18 mouse cellular contexts compared by ENCODE assay signal in genomic region chr4:33641883-33642282, GRCm38 (mm10).
DNase-seq lines count a peak whose midpoint lies in the region; ATAC-seq lines count a peak whose summit lies in the region.
"Had no signal": no experiment of that assay in that cellular context is flagged by ENCODE, and none has a peak within 500 bp of the region (broad histone marks: within the 10 kb centered on the region; RNA-seq: fewer than 3 reads in every experiment).

No protein-coding gene starts in this region.

- no peaks in the 10 kb centered on the region for H3K27me3 ChIP-seq in forebrain, embryonic 13.5 days
- no peaks in the 10 kb centered on the region for H3K27me3 ChIP-seq in forebrain, embryonic 11.5 days (ENCODE audit: control insufficient read depth, insufficient read depth, low read length)
- H3K27me3 ChIP-seq in forebrain, embryonic 16.5 days (replicated peaks; ENCODE audit: control insufficient read depth, insufficient read depth, low read length) = no peaks in the 10 kb centered on the region
- H3K27me3 ChIP-seq in hindbrain, embryonic 14.5 days (ENCODE audit: control insufficient read depth, insufficient read depth, low read length) = no peaks in the 10 kb centered on the region
- H3K27me3 ChIP-seq: heart, embryonic 15.5 days; limb, embryonic 13.5 days had no signal

- no peaks in the 10 kb centered on the region for H3K9me3 ChIP-seq in forebrain, embryonic 13.5 days (replicated peaks)
- H3K9me3 ChIP-seq in forebrain, embryonic 11.5 days (ENCODE audit: control insufficient read depth, low read length) = no peaks in the 10 kb centered on the region
- H3K9me3 ChIP-seq in forebrain, embryonic 16.5 days (ENCODE audit: control insufficient read depth, low read length) = no peaks in the 10 kb centered on the region
- H3K9me3 ChIP-seq in hindbrain, embryonic 14.5 days (ENCODE audit: control insufficient read depth, low read length) = no peaks in the 10 kb centered on the region
- H3K9me3 ChIP-seq: embryonic facial prominence, embryonic 10.5 days; heart, embryonic 15.5 days; limb, embryonic 13.5 days had no signal

- H3K27ac ChIP-seq in forebrain, embryonic 13.5 days = no peak overlapping the region
- no peak overlapping the region for H3K27ac ChIP-seq in forebrain, embryonic 11.5 days (ENCODE audit: low read depth, low read length)
- H3K27ac ChIP-seq in forebrain, embryonic 16.5 days (ENCODE audit: low read length) = no peak overlapping the region
- peak overlapping the region; percentile 47 for H3K27ac ChIP-seq in hindbrain, embryonic 14.5 days
- H3K27ac ChIP-seq: embryonic facial prominence, embryonic 10.5 days; heart, embryonic 15.5 days; limb, embryonic 13.5 days; liver, embryonic 14.5 days had no signal

- no peaks in the 10 kb centered on the region for H3K36me3 ChIP-seq in forebrain, embryonic 13.5 days (ENCODE audit: poor library complexity, severe bottlenecking)
- H3K36me3 ChIP-seq in forebrain, embryonic 11.5 days (ENCODE audit: control insufficient read depth, insufficient read depth, low read length) = no peaks in the 10 kb centered on the region
- no peaks in the 10 kb centered on the region for H3K36me3 ChIP-seq in forebrain, embryonic 16.5 days (ENCODE audit: control insufficient read depth, insufficient read depth)
- H3K36me3 ChIP-seq in hindbrain, embryonic 14.5 days (replicated peaks; ENCODE audit: control insufficient read depth, insufficient read depth) = no peaks in the 10 kb centered on the region
- H3K36me3 ChIP-seq: embryonic facial prominence, embryonic 10.5 days; heart, embryonic 15.5 days; limb, embryonic 13.5 days had no signal

- no peak overlapping the region for H3K4me3 ChIP-seq in forebrain, embryonic 13.5 days
- H3K4me3 ChIP-seq in forebrain, embryonic 11.5 days (ENCODE audit: low read depth, low read length) = no peak overlapping the region
- H3K4me3 ChIP-seq in forebrain, embryonic 16.5 days (replicated peaks; ENCODE audit: low read length) = no peak overlapping the region
- no peak overlapping the region for H3K4me3 ChIP-seq in hindbrain, embryonic 14.5 days (replicated peaks; ENCODE audit: low read length)
- H3K4me3 ChIP-seq: embryonic facial prominence, embryonic 10.5 days; heart, embryonic 15.5 days; limb, embryonic 13.5 days had no signal

- peaks cover 5% of the 10 kb centered on the region; the same call in 1 of the 2 replicates for H3K4me1 ChIP-seq in forebrain, embryonic 13.5 days
- no peaks in the 10 kb centered on the region for H3K4me1 ChIP-seq in forebrain, embryonic 11.5 days (replicated peaks; ENCODE audit: control insufficient read depth, insufficient read depth, low read length)
- 0 out of 2 replicates have a peak, but pooled peaks cover 6% of the 10 kb centered on the region for H3K4me1 ChIP-seq in forebrain, embryonic 16.5 days (replicated peaks; ENCODE audit: control insufficient read depth, insufficient read depth, low read length)
- peaks cover 11% of the 10 kb centered on the region; the same call in 1 of the 2 replicates for H3K4me1 ChIP-seq in hindbrain, embryonic 14.5 days (replicated peaks; ENCODE audit: control insufficient read depth, insufficient read depth, low read length)
- H3K4me1 ChIP-seq: embryonic facial prominence, embryonic 10.5 days; heart, embryonic 15.5 days; limb, embryonic 13.5 days had no signal

- no peak overlapping the region for H3K9ac ChIP-seq in forebrain, embryonic 13.5 days
- no peak overlapping the region for H3K9ac ChIP-seq in forebrain, embryonic 11.5 days (ENCODE audit: low read length)
- H3K9ac ChIP-seq in forebrain, embryonic 16.5 days (replicated peaks; ENCODE audit: low read depth, low read length) = no peak overlapping the region
- no peak overlapping the region for H3K9ac ChIP-seq in hindbrain, embryonic 14.5 days
- H3K9ac ChIP-seq: heart, embryonic 15.5 days; limb, embryonic 13.5 days; liver, embryonic 14.5 days had no signal

- DNase-seq in forebrain, embryonic 11.5 days (ENCODE audit: low spot score) = no peak
- peak; percentile 31 for DNase-seq in left cerebral cortex, postnatal 4 days
- DNase-seq in left cerebral cortex, postnatal 36 days (ENCODE audit: low spot score in 2 of 2) = no peak
- DNase-seq in hindbrain, embryonic 14.5 days (ENCODE audit: low spot score) = no peak
- DNase-seq in adrenal gland, postnatal 36 days = no peak
- DNase-seq: adrenal gland, postnatal 10 days; cerebellum, adult 8-10 months; gastrocnemius, postnatal 36 days; kidney, postnatal 36 days; layer of hippocampus, adult 9-11 months; spleen, adult 18-20 months; thymus, adult 18-20 months had no signal

- no peak overlapping the region for H3K4me2 ChIP-seq in forebrain, embryonic 13.5 days
- H3K4me2 ChIP-seq in forebrain, embryonic 11.5 days (ENCODE audit: low read depth, low read length, severe bottlenecking) = no peak overlapping the region
- no peak overlapping the region for H3K4me2 ChIP-seq in forebrain, embryonic 16.5 days (ENCODE audit: low read length)
- H3K4me2 ChIP-seq in hindbrain, embryonic 14.5 days (replicated peaks) = no peak overlapping the region
- H3K4me2 ChIP-seq: heart, embryonic 15.5 days; limb, embryonic 13.5 days had no signal

- WGBS in forebrain, embryonic 13.5 days = 64% methylated on average over 6 of the region's 6 CpGs
- WGBS in forebrain, embryonic 11.5 days = 71% methylated on average over 6 of the region's 6 CpGs
- WGBS in forebrain, embryonic 16.5 days = 48% methylated on average over 6 of the region's 6 CpGs
- WGBS in hindbrain, embryonic 14.5 days = 23% methylated on average over 6 of the region's 6 CpGs

- intact Hi-C loops in left cerebral cortex, postnatal 4 days (cut with DNase I) = no loop called here
- intact Hi-C loops in left cerebral cortex, postnatal 36 days (cut with DNase I) = no loop called here

- peak; percentile 56; the same call in 1 of the 2 replicates for ATAC-seq in forebrain, embryonic 13.5 days
- no peak for ATAC-seq in forebrain, embryonic 11.5 days (replicated peaks; ENCODE audit: low FRiP score)
- peak; percentile 45 for ATAC-seq in forebrain, embryonic 16.5 days
- ATAC-seq in hindbrain, embryonic 14.5 days (ENCODE audit: low FRiP score) = peak; percentile 37; the same call in 1 of the 2 replicates
